Mouse (Mus musculus) limb, embryonic 14.5 days (tissue): ENCODE measurements around the gene Ctdnep1. TPM values are rescaled to one million over a fixed set of nuclear protein-coding genes. Genes with fewer than 3 reads are reported as not detected.
"Not testable (repeated sequence)": the region's sequence is repeated elsewhere in the genome, so short reads cannot be mapped to it uniquely, and the experiment has no call there.

Source experiments
- ATAC-seq: fragments of 200-750 bp; cut with Nextera tagmentation; 2 replicates; pipeline ENCODE4 v1.8.0; 2017; ENCODE audit warnings: low read depth, moderate number of reproducible peaks, moderate TSS enrichment; ENCODE audit not compliant: low FRiP score
- DNase-seq: peaks from one replicate; pipeline ENCODE4 v3.0.0-alpha.2; 2015; ENCODE audit warnings: low spot score
- H3K27ac ChIP-seq: fragments of 300-500 bp; sonication (generic); replicated peaks from 2 replicates; pipeline ENCODE4 v1.5.1; 2014; ENCODE audit warnings: low read depth, mild to moderate bottlenecking, low read length, moderate library complexity, mixed read lengths
- H3K27me3 ChIP-seq: fragments of 300-500 bp; sonication (generic); 2 replicates; pipeline ENCODE4 v1.6.1; 2014; ENCODE audit warnings: low read length, mixed read lengths; ENCODE audit not compliant: control insufficient read depth, insufficient read depth
- H3K36me3 ChIP-seq: fragments of 300-500 bp; sonication (generic); 2 replicates; pipeline ENCODE4 v1.6.1; 2014; ENCODE audit warnings: mild to moderate bottlenecking, low read length, moderate library complexity, mixed read lengths; ENCODE audit not compliant: control insufficient read depth, insufficient read depth
- H3K4me1 ChIP-seq: fragments of 300-500 bp; sonication (generic); 2 replicates; pipeline ENCODE4 v1.6.1; 2014; ENCODE audit warnings: antibody characterized with exemption, low read length, mixed read lengths; ENCODE audit not compliant: control insufficient read depth, insufficient read depth
- H3K4me2 ChIP-seq: fragments of 300-500 bp; sonication (generic); replicated peaks from 2 replicates; pipeline ENCODE4 v1.6.1; 2014; ENCODE audit warnings: low read depth, mild to moderate bottlenecking, low read length, moderate library complexity; ENCODE audit not compliant: severe bottlenecking
- H3K4me3 ChIP-seq: fragments of 300-500 bp; sonication (generic); replicated peaks from 2 replicates; pipeline ENCODE4 v1.5.1; 2014; ENCODE audit warnings: low read length
- H3K9ac ChIP-seq: fragments of 300-500 bp; sonication (generic); 2 replicates; pipeline ENCODE4 v1.6.1; 2014; ENCODE audit warnings: mild to moderate bottlenecking, low read depth, low read length, moderate library complexity; ENCODE audit not compliant: severe bottlenecking
- H3K9me3 ChIP-seq: fragments of 300-500 bp; sonication (generic); 2 replicates; pipeline ENCODE4 v1.6.1; 2016; ENCODE audit warnings: low read length; ENCODE audit not compliant: control insufficient read depth
- POLR2A ChIP-seq: fragments of 200-500 bp; IDR thresholded peaks from 2 replicates; pipeline ENCODE4 v1.8.0; 2012; ENCODE audit warnings: inconsistent platforms, mild to moderate bottlenecking, moderate library complexity, borderline replicate concordance; ENCODE audit not compliant: insufficient read depth, insufficient read length; ENCODE audit errors: extremely low read depth
- WGBS: fragments of 180-500 bp; shearing (Covaris S2); extraction: QIAGEN DNeasy Blood & Tissue Kit; methylation state at CpG from one replicate; pipeline ENCODE4 v1.1.7; 2014; 5-methylcytosine and 5-hydroxymethylcytosine counted together
- polyA plus RNA-seq, 2 experiments: library from polyadenylated mRNA; depleted of rRNA in 1 of 2; stranded (reverse) in 1 of 2; unstranded in 1 of 2; fragments of >200 nt; fragmentation: Nextera tagmentation in 1 of 2; extraction: Ambion mirVana in 1 of 2; gene quantifications; 2 replicates each; pipeline versions ENCODE4 v1.2.1 to v1.2.3; 2012 to 2014

The Ctdnep1 gene
- polyA plus RNA-seq, 2 experiments, result 38.3 to 117 TPM

GRCm38 (mm10) chr11:69950807-69951459 is 30.0 kb upstream of the Ctdnep1 start:
- TF ChIP-seq POLR2A, result no peak
- no peak for DNase-seq
- 51% methylated on average over 4 of the region's 4 CpGs for WGBS

GRCm38 (mm10) chr11:69952274-69952673 is 28.7 kb upstream of the Ctdnep1 start:
- no peak overlapping the region for H3K9ac ChIP-seq
- H3K27me3 ChIP-seq, result no peaks in the 10 kb centered on the region
- H3K4me2 ChIP-seq, result no peak overlapping the region
- TF ChIP-seq POLR2A, result no peak
- H3K27ac ChIP-seq, result no peak overlapping the region
- no peak overlapping the region for H3K4me3 ChIP-seq
- no peak for DNase-seq
- 53% methylated on average over 1 of the region's 1 CpGs for WGBS
- H3K9me3 ChIP-seq, result no peaks in the 10 kb centered on the region
- H3K4me1 ChIP-seq, result peaks cover 7% of the 10 kb centered on the region; the same call in 1 of the 2 replicates
- no peaks in the 10 kb centered on the region for H3K36me3 ChIP-seq
- ATAC-seq, result no peak

More at GRCm38 (mm10) chr11:69950807-69951459, 30.0 kb upstream of the Ctdnep1 start:
- H3K4me2 ChIP-seq, result no peak overlapping the region
- no peak overlapping the region for H3K27ac ChIP-seq
- H3K4me1 ChIP-seq, result peaks cover 19% of the 10 kb centered on the region
- H3K27me3 ChIP-seq, result no peaks in the 10 kb centered on the region
- no peak for ATAC-seq
- H3K9me3 ChIP-seq, result no peaks in the 10 kb centered on the region
- H3K9ac ChIP-seq, result no peak overlapping the region
- H3K4me3 ChIP-seq, result no peak overlapping the region
- H3K36me3 ChIP-seq, result 0 out of 2 replicates have a peak, but pooled peaks cover 1% of the 10 kb centered on the region

- H3K27ac ChIP-seq, result no peak overlapping the region
- no peak overlapping the region for H3K9ac ChIP-seq
- H3K27me3 ChIP-seq, result no peaks in the 10 kb centered on the region
- DNase-seq, result no peak
- 66% methylated on average over 11 of the region's 11 CpGs for WGBS
- no peaks in the 10 kb centered on the region for H3K36me3 ChIP-seq
- ATAC-seq, result no peak
- peaks cover 4% of the 10 kb centered on the region; the same call in 1 of the 2 replicates for H3K4me1 ChIP-seq
- TF ChIP-seq POLR2A, result no peak
- H3K4me3 ChIP-seq, result no peak overlapping the region
- no peak overlapping the region for H3K4me2 ChIP-seq
- H3K9me3 ChIP-seq, result no peaks in the 10 kb centered on the region
Observed at GRCm38 (mm10) chr11:69953267-69953915, 27.6 kb upstream of the Ctdnep1 start.

- DNase-seq, ATAC-seq: not testable (repeated sequence)
Observed at GRCm38 (mm10) chr11:69955618-69956017, 25.3 kb upstream of the Ctdnep1 start.

GRCm38 (mm10) chr11:69956218-69956617 is 24.7 kb upstream of the Ctdnep1 start:
- DNase-seq, result no peak
- Histone ChIP-seq H3K9me3 (no peaks in the 10 kb centered on the region), H3K27me3 (peaks cover 5% of the 10 kb centered on the region; the same call in 1 of the 2 replicates), H3K4me2 (no peak overlapping the region), H3K4me1 (no peaks in the 10 kb centered on the region), H3K9ac (no peak overlapping the region), H3K36me3 (no peaks in the 10 kb centered on the region), H3K4me3 (no peak overlapping the region), H3K27ac (no peak overlapping the region)
- 73% methylated on average over 1 of the region's 1 CpGs for WGBS
- no peak for ATAC-seq
- no peak for TF ChIP-seq POLR2A

More at GRCm38 (mm10) chr11:69955618-69956017, 25.3 kb upstream of the Ctdnep1 start:
- H3K4me2 ChIP-seq, H3K4me3 ChIP-seq, H3K9me3 ChIP-seq, H3K4me1 ChIP-seq, H3K27me3 ChIP-seq, H3K27ac ChIP-seq, H3K36me3 ChIP-seq, H3K9ac ChIP-seq: not testable (repeated sequence)
- 78% methylated on average over 4 of the region's 4 CpGs for WGBS
